Mouse (Mus musculus) midbrain, postnatal 0 days (tissue): ENCODE results near the gene Gm12248. TPM values are rescaled to one million over a fixed set of nuclear protein-coding genes. Genes with fewer than 3 reads are reported as not detected.
A peak's percentile ranks its signal among the peaks of the same experiment; 100 is the strongest.

Source experiments
- ATAC-seq: fragments of 200-750 bp; cut with Nextera tagmentation; 2 replicates; pipeline ENCODE4 v1.8.0; 2017; ENCODE audit warnings: moderate number of reproducible peaks, mild to moderate bottlenecking, moderate TSS enrichment, moderate library complexity; ENCODE audit not compliant: low FRiP score
- DNase-seq: peaks from one replicate; pipeline ENCODE4 v3.0.0-alpha.2; 2015; ENCODE audit warnings: low spot score
- H3K27ac ChIP-seq: fragments of 300-500 bp; sonication (generic); 2 replicates; pipeline ENCODE4 v1.5.1; 2014; ENCODE audit warnings: low read depth, mild to moderate bottlenecking, low read length, mixed read lengths
- H3K27me3 ChIP-seq: fragments of 300-500 bp; sonication (generic); 2 replicates; pipeline ENCODE4 v1.6.1; 2014; ENCODE audit warnings: low read length, control low read depth, mixed read lengths; ENCODE audit not compliant: insufficient read depth
- H3K36me3 ChIP-seq: fragments of 300-500 bp; sonication (generic); 2 replicates; pipeline ENCODE4 v1.6.1; 2014; ENCODE audit warnings: low read length, control low read depth, mixed read lengths; ENCODE audit not compliant: insufficient read depth
- H3K4me1 ChIP-seq: fragments of 300-500 bp; sonication (generic); 2 replicates; pipeline ENCODE4 v1.6.1; 2014; ENCODE audit warnings: mild to moderate bottlenecking, control low read depth, antibody characterized with exemption, low read length, mixed read lengths; ENCODE audit not compliant: insufficient read depth
- H3K4me2 ChIP-seq: fragments of 300-500 bp; sonication (generic); 2 replicates; pipeline ENCODE4 v1.6.1; 2014; ENCODE audit warnings: low read depth, mild to moderate bottlenecking, low read length, mixed read lengths; ENCODE audit not compliant: poor library complexity, severe bottlenecking
- H3K4me3 ChIP-seq: fragments of 300-500 bp; sonication (generic); 2 replicates; pipeline ENCODE4 v1.5.1; 2014; ENCODE audit warnings: low read depth, mild to moderate bottlenecking, low read length, moderate library complexity
- H3K9ac ChIP-seq: fragments of 300-500 bp; sonication (generic); replicated peaks from 2 replicates; pipeline ENCODE4 v1.6.1; 2014; ENCODE audit warnings: mild to moderate bottlenecking, low read length, moderate library complexity, mixed read lengths; ENCODE audit not compliant: poor library complexity, severe bottlenecking
- H3K9me3 ChIP-seq: fragments of 300-500 bp; sonication (generic); 2 replicates; pipeline ENCODE4 v1.6.1; 2016; ENCODE audit warnings: low read length, control low read depth
- CTCF ChIP-seq: IDR thresholded peaks from 2 replicates; pipeline ENCODE4 v1.5.1; 2016; ENCODE audit warnings: antibody characterized with exemption, mild to moderate bottlenecking
- WGBS: fragments of 180-500 bp; shearing (Covaris S2); extraction: QIAGEN DNeasy Blood & Tissue Kit; methylation state at CpG from one replicate; pipeline ENCODE4 v1.1.7; 2014; 5-methylcytosine and 5-hydroxymethylcytosine counted together
- polyA plus RNA-seq: library from polyadenylated mRNA; unstranded; fragments of >200 nt; fragmentation: Nextera tagmentation; extraction: Ambion mirVana; gene quantifications from 2 replicates; pipeline ENCODE4 v1.2.1, GENCODE M21; 2015
- total RNA-seq: library from RNA; depleted of rRNA; stranded (reverse); fragments of >200 nt; gene quantifications from 2 replicates; pipeline ENCODE4 v1.2.3, GENCODE M21; 2014

Gene Gm12248
- total and polyA plus RNA-seq, 2 experiments from 2014 or later: not detected

- ATAC-seq: no peak
- Histone ChIP-seq H3K27ac (no peak overlapping the region), H3K9ac (no peak overlapping the region), H3K9me3 (no peaks in the 10 kb centered on the region), H3K36me3 (no peaks in the 10 kb centered on the region), H3K27me3 (no peaks in the 10 kb centered on the region), H3K4me1 (peaks cover 11% of the 10 kb centered on the region), H3K4me3 (no peak overlapping the region), H3K4me2 (no peak overlapping the region)
- no peak for TF ChIP-seq CTCF
- no peak for DNase-seq
- WGBS: 74% methylated on average over 1 of the region's 1 CpGs
These were observed 71.8 kb downstream of the Gm12248 start for GRCm38 (mm10) chr11:58021095-58021494.

GRCm38 (mm10) chr11:58018701-58019100 is 74.2 kb downstream of the Gm12248 start:
- no peak for TF ChIP-seq CTCF
- ATAC-seq: no peak

GRCm38 (mm10) chr11:58018287-58018686 is 74.6 kb downstream of the Gm12248 start:
- Histone ChIP-seq H3K9me3 (no peaks in the 10 kb centered on the region), H3K9ac (no peak overlapping the region), H3K27ac (no peak overlapping the region), H3K27me3 (no peaks in the 10 kb centered on the region), H3K4me2 (no peak overlapping the region), H3K36me3 (no peaks in the 10 kb centered on the region), H3K4me1 (peaks cover 11% of the 10 kb centered on the region; the same call in 1 of the 2 replicates), H3K4me3 (no peak overlapping the region)
- WGBS: 81% methylated on average over 2 of the region's 2 CpGs
- no peak for DNase-seq
- TF ChIP-seq CTCF: no peak; the same call in 1 of the 2 replicates
- no peak for ATAC-seq

More at GRCm38 (mm10) chr11:58018701-58019100, 74.2 kb downstream of the Gm12248 start:
- Histone ChIP-seq H3K36me3 (no peaks in the 10 kb centered on the region), H3K4me2 (no peak overlapping the region), H3K27ac (no peak overlapping the region), H3K27me3 (no peaks in the 10 kb centered on the region), H3K4me1 (peaks cover 11% of the 10 kb centered on the region; the same call in 1 of the 2 replicates), H3K4me3 (no peak overlapping the region), H3K9me3 (no peaks in the 10 kb centered on the region), H3K9ac (no peak overlapping the region)
- WGBS: 93% methylated on average over 4 of the region's 4 CpGs
- DNase-seq: no peak

GRCm38 (mm10) chr11:58017422-58017821 is 75.5 kb downstream of the Gm12248 start:
- Histone ChIP-seq H3K9ac (0 out of 2 replicates have a peak overlapping the region, but pooled peaks have one; percentile 13), H3K9me3 (no peaks in the 10 kb centered on the region), H3K4me2 (no peak overlapping the region), H3K27me3 (no peaks in the 10 kb centered on the region), H3K36me3 (no peaks in the 10 kb centered on the region), H3K27ac (no peak overlapping the region), H3K4me3 (no peak overlapping the region), H3K4me1 (peaks cover 11% of the 10 kb centered on the region; the same call in 1 of the 2 replicates)
- ATAC-seq: no peak
- no peak for TF ChIP-seq CTCF
- DNase-seq: no peak
- WGBS: 71% methylated on average over 1 of the region's 1 CpGs

- Histone ChIP-seq H3K27me3 (no peaks in the 10 kb centered on the region), H3K4me2 (no peak overlapping the region), H3K27ac (no peak overlapping the region), H3K4me3 (no peak overlapping the region), H3K9ac (no peak overlapping the region), H3K4me1 (peaks cover 4% of the 10 kb centered on the region; the same call in 1 of the 2 replicates), H3K36me3 (no peaks in the 10 kb centered on the region), H3K9me3 (no peaks in the 10 kb centered on the region)
- TF ChIP-seq CTCF: no peak
- no peak for DNase-seq
- no peak for ATAC-seq
- WGBS: 76% methylated on average over 3 of the region's 3 CpGs
These were observed 76.6 kb downstream of the Gm12248 start for GRCm38 (mm10) chr11:58016371-58016770.

GRCm38 (mm10) chr11:58015339-58015738 is 77.6 kb downstream of the Gm12248 start:
- H3K4me1 ChIP-seq: peaks cover 9% of the 10 kb centered on the region
- H3K9me3 ChIP-seq: no peaks in the 10 kb centered on the region
- H3K9ac ChIP-seq: no peak overlapping the region
- 74% methylated on average over 2 of the region's 2 CpGs for WGBS
- ATAC-seq (no peak), DNase-seq (no peak)
- H3K36me3 ChIP-seq: no peaks in the 10 kb centered on the region
- no peaks in the 10 kb centered on the region for H3K27me3 ChIP-seq
- no peak overlapping the region for H3K27ac ChIP-seq
- no peak overlapping the region for H3K4me3 ChIP-seq
- no peak for TF ChIP-seq CTCF
- no peak overlapping the region for H3K4me2 ChIP-seq
